Mouse (Mus musculus) forebrain, embryonic 11.5 days (tissue): Measurements from ENCODE around the gene Npm1. TPM values are rescaled to one million over a fixed set of nuclear protein-coding genes. Genes with fewer than 3 reads are reported as not detected.

ENCODE experiments used
- ATAC-seq: fragments of 200-750 bp; cut with Nextera tagmentation; replicated peaks from 2 replicates; pipeline ENCODE4 v1.8.0; 2017; ENCODE audit warnings: moderate TSS enrichment; ENCODE audit not compliant: low FRiP score
- DNase-seq: peaks from one replicate; pipeline ENCODE4 v3.0.0-alpha.2; 2017; ENCODE audit warnings: low spot score
- H3K27ac ChIP-seq: fragments of 300-500 bp; sonication (generic); 2 replicates; pipeline ENCODE4 v1.5.1; 2014; ENCODE audit warnings: low read depth, low read length
- H3K27me3 ChIP-seq: fragments of 300-500 bp; sonication (generic); 2 replicates; pipeline ENCODE4 v1.6.1; 2014; ENCODE audit warnings: mild to moderate bottlenecking, low read length, mixed read lengths; ENCODE audit not compliant: control insufficient read depth, insufficient read depth
- H3K36me3 ChIP-seq: fragments of 300-500 bp; sonication (generic); 2 replicates; pipeline ENCODE4 v1.6.1; 2014; ENCODE audit warnings: mild to moderate bottlenecking, low read length, moderate library complexity, mixed read lengths; ENCODE audit not compliant: control insufficient read depth, insufficient read depth
- H3K4me1 ChIP-seq: fragments of 300-500 bp; sonication (generic); replicated peaks from 2 replicates; pipeline ENCODE4 v1.6.1; 2014; ENCODE audit warnings: low read length, mixed read lengths; ENCODE audit not compliant: control insufficient read depth, insufficient read depth
- H3K4me2 ChIP-seq: fragments of 300-500 bp; sonication (generic); 2 replicates; pipeline ENCODE4 v1.6.1; 2014; ENCODE audit warnings: low read depth, mild to moderate bottlenecking, low read length, moderate library complexity, mixed read lengths; ENCODE audit not compliant: severe bottlenecking
- H3K4me3 ChIP-seq: fragments of 300-500 bp; sonication (generic); 2 replicates; pipeline ENCODE4 v1.5.1; 2014; ENCODE audit warnings: low read depth, low read length
- H3K9ac ChIP-seq: fragments of 300-500 bp; sonication (generic); 2 replicates; pipeline ENCODE4 v1.6.1; 2014; ENCODE audit warnings: low read length
- H3K9me3 ChIP-seq: fragments of 300-500 bp; sonication (generic); 2 replicates; pipeline ENCODE4 v1.6.1; 2016; ENCODE audit warnings: low read length, mixed read lengths; ENCODE audit not compliant: control insufficient read depth
- WGBS: fragments of 180-500 bp; shearing (Covaris S2); extraction: QIAGEN DNeasy Blood & Tissue Kit; methylation state at CpG from one replicate; pipeline ENCODE4 v1.1.7; 2014; 5-methylcytosine and 5-hydroxymethylcytosine counted together
- polyA plus RNA-seq: library from polyadenylated mRNA; unstranded; fragments of >200 nt; fragmentation: Nextera tagmentation; extraction: Ambion mirVana; gene quantifications from 2 replicates; pipeline ENCODE4 v1.2.1, GENCODE M21; 2014

Gene Npm1
- polyA plus RNA-seq, 1 experiment from 2014 or later: 1,104 TPM

DNA sequence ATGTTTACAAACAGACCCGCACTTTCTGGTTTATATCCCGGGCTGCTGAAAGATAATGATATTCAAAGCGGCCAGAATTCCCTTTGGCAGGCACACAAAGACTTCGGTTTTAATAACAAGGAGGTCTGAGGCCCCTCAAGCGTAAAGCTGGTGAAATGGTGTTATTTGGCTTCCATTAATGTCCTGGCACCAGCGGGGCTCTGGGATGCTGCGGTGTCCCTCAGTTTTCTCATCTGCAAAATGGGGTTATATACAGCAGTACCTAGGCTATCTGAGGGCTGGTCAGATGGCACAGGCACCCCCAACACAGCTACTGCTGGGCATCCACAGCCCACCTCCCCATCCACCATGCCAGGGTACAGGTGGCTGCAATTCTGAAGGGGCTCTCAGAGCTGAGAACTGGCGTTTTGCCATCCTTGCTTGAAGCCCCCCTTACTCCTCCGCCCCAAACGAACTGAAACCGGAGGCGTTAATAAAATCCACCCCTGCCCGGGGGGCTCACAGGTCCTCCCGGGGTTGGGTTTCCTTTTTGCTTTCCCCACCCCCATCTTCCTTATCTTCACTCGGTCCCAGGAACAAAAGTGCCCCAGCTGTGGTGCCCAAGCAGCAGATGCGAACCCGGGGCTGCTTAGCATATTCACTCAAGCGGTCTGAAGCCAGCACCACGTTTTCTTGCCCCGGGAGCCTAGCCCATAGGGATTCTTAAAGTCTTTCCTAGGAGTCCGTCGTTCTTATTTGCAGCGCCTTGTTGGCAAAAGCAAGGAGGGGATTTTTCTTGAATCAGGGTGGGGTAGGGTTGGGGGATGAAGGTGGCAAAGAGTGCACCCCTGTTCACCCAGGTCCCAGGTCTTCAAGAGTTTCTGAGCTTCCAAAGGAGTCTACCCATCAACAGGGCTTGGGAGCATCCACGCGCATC lies 32.8 kb upstream of the Npm1 start:
- Histone ChIP-seq H3K27me3 (peaks cover 80% of the 10 kb centered on the region), H3K4me2 (no peak overlapping the region), H3K36me3 (no peaks in the 10 kb centered on the region), H3K4me1 (peaks cover 11% of the 10 kb centered on the region), H3K4me3 (no peak overlapping the region), H3K9ac (no peak overlapping the region), H3K9me3 (peaks cover 4% of the 10 kb centered on the region), H3K27ac (no peak overlapping the region)
- ATAC-seq: no peak
- DNase-seq: no peak
- WGBS: 3% methylated on average over 25 of the region's 25 CpGs

- no peak overlapping the region for H3K4me3 ChIP-seq
- peaks cover 4% of the 10 kb centered on the region for H3K9me3 ChIP-seq
- 12% methylated on average over 7 of the region's 7 CpGs for WGBS
- H3K36me3 ChIP-seq: no peaks in the 10 kb centered on the region
- H3K9ac ChIP-seq: no peak overlapping the region
- no peak overlapping the region for H3K4me2 ChIP-seq
- DNase-seq: no peak
- no peak overlapping the region for H3K27ac ChIP-seq
- no peak for ATAC-seq
- H3K27me3 ChIP-seq: peaks cover 73% of the 10 kb centered on the region
- H3K4me1 ChIP-seq: peaks cover 3% of the 10 kb centered on the region
These were observed 32.1 kb upstream of the Npm1 start for GRCm38 (mm10) chr11:33195061-33195460.

DNA sequence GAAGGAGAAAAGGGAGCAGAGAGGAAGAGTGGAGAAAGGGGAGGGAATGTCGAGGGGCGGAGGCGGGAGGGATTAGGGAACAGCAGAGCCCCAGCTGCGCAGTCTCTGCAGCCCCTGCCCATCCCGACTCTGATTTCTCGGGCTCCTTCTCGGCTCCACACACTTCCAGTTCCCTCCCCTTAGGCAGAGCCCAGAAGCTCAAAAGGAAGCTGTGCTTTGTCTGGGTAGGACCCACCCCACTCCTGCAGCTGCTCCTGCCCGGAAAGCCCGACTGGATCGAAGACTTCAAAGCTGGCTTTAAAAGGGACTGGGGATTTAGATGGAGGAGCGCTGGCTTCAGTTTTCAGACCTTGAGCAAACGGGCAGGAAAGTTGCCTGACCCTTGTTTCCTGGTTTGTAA lies 30.7 kb upstream of the Npm1 start:
- no peak overlapping the region for H3K4me3 ChIP-seq
- under 1% methylated on average over 12 of the region's 12 CpGs for WGBS

DNA sequence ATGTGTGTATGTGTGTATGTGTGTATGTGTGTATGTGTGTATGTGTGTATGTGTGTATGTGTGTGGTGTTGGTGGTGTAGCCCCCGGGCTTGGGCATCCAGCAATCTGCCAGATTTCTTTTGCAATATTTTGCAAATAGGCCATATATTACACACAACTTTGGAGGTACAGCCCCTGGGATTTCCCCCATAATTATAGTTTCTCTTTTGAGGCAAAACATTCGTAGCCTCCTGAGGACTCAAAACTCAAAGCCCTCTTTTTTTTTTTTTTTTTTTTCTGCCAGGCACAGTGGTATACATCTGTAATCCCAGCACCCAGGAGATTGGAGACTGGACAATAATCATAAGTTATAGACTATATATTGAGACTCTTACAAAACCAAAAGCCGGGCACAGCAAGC lies 18.8 kb upstream of the Npm1 start:
- Histone ChIP-seq H3K36me3 (no peaks in the 10 kb centered on the region), H3K9ac (no peak overlapping the region), H3K4me2 (no peak overlapping the region), H3K27me3 (peaks cover 7% of the 10 kb centered on the region; the same call in 1 of the 2 replicates), H3K4me1 (no peaks in the 10 kb centered on the region), H3K9me3 (no peaks in the 10 kb centered on the region), H3K27ac (no peak overlapping the region), H3K4me3 (no peak overlapping the region)
- WGBS: 81% methylated on average over 3 of the region's 3 CpGs
- DNase-seq: no peak
- no peak for ATAC-seq

More for the DNA sequence above, 30.7 kb upstream of the Npm1 start:
- Histone ChIP-seq H3K27ac (no peak overlapping the region), H3K9ac (no peak overlapping the region), H3K9me3 (peaks cover 4% of the 10 kb centered on the region), H3K4me1 (0 out of 2 replicates have a peak, but pooled peaks cover 3% of the 10 kb centered on the region), H3K4me2 (no peak overlapping the region), H3K36me3 (no peaks in the 10 kb centered on the region), H3K27me3 (peaks cover 59% of the 10 kb centered on the region)
- DNase-seq: no peak
- ATAC-seq: peak; percentile 71; the same call in 1 of the 2 replicates

DNA sequence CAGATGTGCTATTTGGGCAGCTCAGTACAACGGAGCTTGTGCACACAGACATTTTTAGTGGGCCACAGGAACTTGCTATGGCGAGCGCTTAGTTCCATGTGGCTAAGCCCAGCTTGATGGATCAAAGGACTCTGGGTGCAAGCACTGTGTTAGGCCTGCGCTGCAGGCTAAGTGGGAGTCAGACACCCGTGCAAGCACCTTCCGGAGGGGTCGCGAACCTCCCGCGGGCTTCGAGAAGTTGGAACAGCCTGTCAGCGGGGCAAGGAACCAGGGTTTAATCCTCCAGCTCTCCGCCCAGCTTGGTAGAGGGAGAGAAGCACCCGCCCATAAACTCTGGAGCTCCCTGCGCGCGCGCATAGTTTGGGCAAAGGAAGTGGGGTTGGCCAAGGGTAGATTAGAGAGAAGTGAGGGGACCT lies 17.7 kb upstream of the Npm1 start:
- Histone ChIP-seq H3K27ac (no peak overlapping the region), H3K4me3 (peak overlapping the region; percentile 6; the same call in 1 of the 2 replicates), H3K4me2 (peak overlapping the region; percentile 40), H3K27me3 (peaks cover 7% of the 10 kb centered on the region; the same call in 1 of the 2 replicates), H3K4me1 (no peaks in the 10 kb centered on the region), H3K9ac (no peak overlapping the region), H3K9me3 (no peaks in the 10 kb centered on the region), H3K36me3 (no peaks in the 10 kb centered on the region)
- peak; percentile 63 for DNase-seq
- ATAC-seq: peak; percentile 39; the same call in 1 of the 2 replicates
- 2% methylated on average over 18 of the region's 18 CpGs for WGBS

- ATAC-seq (no peak), DNase-seq (no peak)
- H3K9me3 ChIP-seq: no peaks in the 10 kb centered on the region
These were observed 16.8 kb upstream of the Npm1 start for GRCm38 (mm10) chr11:33179802-33180201.

GRCm38 (mm10) chr11:33176525-33177245 lies 13.7 kb upstream of the Npm1 start:
- Histone ChIP-seq H3K36me3 (no peaks in the 10 kb centered on the region), H3K4me3 (no peak overlapping the region), H3K27me3 (peaks cover 7% of the 10 kb centered on the region; the same call in 1 of the 2 replicates), H3K4me2 (no peak overlapping the region), H3K4me1 (no peaks in the 10 kb centered on the region), H3K27ac (no peak overlapping the region), H3K9ac (no peak overlapping the region), H3K9me3 (no peaks in the 10 kb centered on the region; the same call in 1 of the 2 replicates)
- ATAC-seq: 0 out of 2 replicates have a peak, but pooled peaks have one; percentile 56
- WGBS: 33% methylated on average over 20 of the region's 20 CpGs
- DNase-seq: peak; percentile 71

More at GRCm38 (mm10) chr11:33179802-33180201, 16.8 kb upstream of the Npm1 start:
- Histone ChIP-seq H3K27me3 (peaks cover 7% of the 10 kb centered on the region; the same call in 1 of the 2 replicates), H3K4me3 (no peak overlapping the region), H3K4me2 (no peak overlapping the region), H3K36me3 (no peaks in the 10 kb centered on the region), H3K4me1 (no peaks in the 10 kb centered on the region), H3K9ac (no peak overlapping the region), H3K27ac (no peak overlapping the region)
- 22% methylated on average over 1 of the region's 1 CpGs for WGBS

DNA sequence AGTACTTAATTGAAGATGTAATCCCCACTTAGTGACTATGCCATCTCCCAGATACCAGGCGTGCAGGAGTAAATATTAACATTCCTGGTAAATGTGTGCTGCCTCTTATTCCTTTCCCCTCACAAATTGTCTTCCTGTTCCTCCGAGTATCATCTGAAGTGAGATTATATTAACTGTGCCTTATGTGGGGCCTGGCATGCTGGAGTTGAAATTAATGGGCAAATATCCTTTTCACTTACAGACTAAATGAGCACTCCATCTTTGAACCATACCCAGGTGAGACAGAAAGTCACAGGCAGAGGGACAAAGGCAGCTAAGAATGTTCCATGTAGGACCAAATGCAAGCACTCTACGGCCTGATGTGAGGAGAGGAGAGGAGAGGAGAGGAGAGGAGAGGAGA lies 12.8 kb upstream of the Npm1 start:
- H3K36me3 ChIP-seq: no peaks in the 10 kb centered on the region
- 80% methylated on average over 2 of the region's 3 CpGs for WGBS
- no peak overlapping the region for H3K27ac ChIP-seq

More for the DNA sequence above, 12.8 kb upstream of the Npm1 start:
- Histone ChIP-seq H3K9ac (no peak overlapping the region), H3K27me3 (peaks cover 3% of the 10 kb centered on the region; the same call in 1 of the 2 replicates), H3K4me2 (no peak overlapping the region), H3K4me1 (no peaks in the 10 kb centered on the region), H3K4me3 (no peak overlapping the region), H3K9me3 (no peaks in the 10 kb centered on the region; the same call in 1 of the 2 replicates)
- DNase-seq (no peak), ATAC-seq (no peak)
